Mouse (Mus musculus): ENCODE measurements around the gene Ckmt2.

Ckmt2 gene

GRCm38 (mm10) chr13:91876741-91877349 is at the start of gene Ckmt2:
Ckmt2 (minus strand) TSS chr13:91876885.
- peak; percentile 79 for DNase-seq (ENCODE audit: low spot score)

- DNase-seq (ENCODE audit: low spot score), result no peak
Measured at GRCm38 (mm10) chr13:91921010-91921409, 44.3 kb upstream of the Ckmt2 start.

- no peak for DNase-seq (ENCODE audit: low spot score)
Measured at GRCm38 (mm10) chr13:91918764-91919163, 42.1 kb upstream of the Ckmt2 start.

- no peak for DNase-seq (ENCODE audit: low spot score)
Measured at GRCm38 (mm10) chr13:91917835-91918234, 41.1 kb upstream of the Ckmt2 start.

- no peak for DNase-seq (ENCODE audit: low spot score)
Measured at GRCm38 (mm10) chr13:91916308-91916707, 39.6 kb upstream of the Ckmt2 start.

GRCm38 (mm10) chr13:91915582-91916239 is 39.0 kb upstream of the Ckmt2 start:
- DNase-seq (ENCODE audit: low spot score), result no peak

DNA sequence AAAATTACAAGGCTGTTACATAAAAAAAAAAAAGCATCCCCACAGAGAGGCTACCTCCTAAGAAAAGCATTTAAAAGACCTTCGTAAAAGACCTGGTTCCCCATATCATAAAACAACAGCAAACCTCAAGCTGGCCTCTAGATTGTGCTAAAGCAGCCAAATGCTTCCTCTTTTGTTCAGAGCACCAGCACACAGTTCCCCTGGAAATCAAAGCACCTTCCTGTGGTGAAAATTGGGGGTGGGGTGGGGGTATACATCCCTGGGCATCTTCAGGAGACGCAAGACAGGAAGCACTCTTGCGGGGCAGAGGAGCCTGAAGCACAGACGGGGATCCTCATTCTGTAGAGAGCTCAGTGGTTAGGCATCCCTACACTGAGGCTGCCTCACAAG is 38.5 kb upstream of the Ckmt2 start:
- DNase-seq (ENCODE audit: low spot score), result no peak

DNA sequence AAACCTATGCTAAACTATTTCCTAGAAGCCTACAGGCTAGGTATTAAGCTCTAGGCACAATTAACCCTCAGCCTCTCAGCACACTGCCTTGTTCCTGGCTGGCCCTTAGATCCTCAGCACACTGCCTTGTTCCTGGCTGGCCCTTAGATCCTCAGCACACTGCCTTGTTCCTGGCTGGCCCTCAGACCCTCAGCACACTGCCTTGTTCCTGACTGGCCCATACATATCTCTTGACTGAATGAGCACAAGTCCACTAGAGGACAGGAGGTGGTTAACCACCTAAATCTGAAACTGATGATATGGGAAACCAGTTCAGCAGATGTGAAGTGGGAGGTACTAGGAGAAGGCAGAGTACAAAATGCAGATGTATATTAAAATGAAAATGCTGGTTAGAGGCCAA is 35.0 kb upstream of the Ckmt2 start:
- DNase-seq (ENCODE audit: low spot score), result no peak

DNA sequence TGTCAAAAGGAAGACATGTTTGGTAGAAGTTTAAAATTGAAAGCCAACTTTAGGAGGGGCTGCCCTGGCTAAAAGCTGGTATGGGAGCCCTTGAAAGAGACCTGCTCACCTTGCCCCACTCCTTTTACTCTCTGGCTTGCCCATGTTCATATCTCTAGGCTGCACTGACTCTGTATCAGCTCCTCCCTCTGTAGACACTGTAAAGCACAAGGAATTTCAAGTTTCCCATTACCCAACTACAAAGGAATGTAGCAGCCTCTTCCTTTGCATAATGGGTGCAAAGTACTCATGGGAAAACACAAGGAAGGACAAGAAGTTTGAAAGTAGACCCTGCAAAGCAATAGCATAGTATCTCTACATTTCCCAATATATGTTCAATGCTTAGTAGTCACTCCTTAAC is 34.5 kb upstream of the Ckmt2 start:
- peak; percentile 9 for DNase-seq (ENCODE audit: low spot score)

DNA sequence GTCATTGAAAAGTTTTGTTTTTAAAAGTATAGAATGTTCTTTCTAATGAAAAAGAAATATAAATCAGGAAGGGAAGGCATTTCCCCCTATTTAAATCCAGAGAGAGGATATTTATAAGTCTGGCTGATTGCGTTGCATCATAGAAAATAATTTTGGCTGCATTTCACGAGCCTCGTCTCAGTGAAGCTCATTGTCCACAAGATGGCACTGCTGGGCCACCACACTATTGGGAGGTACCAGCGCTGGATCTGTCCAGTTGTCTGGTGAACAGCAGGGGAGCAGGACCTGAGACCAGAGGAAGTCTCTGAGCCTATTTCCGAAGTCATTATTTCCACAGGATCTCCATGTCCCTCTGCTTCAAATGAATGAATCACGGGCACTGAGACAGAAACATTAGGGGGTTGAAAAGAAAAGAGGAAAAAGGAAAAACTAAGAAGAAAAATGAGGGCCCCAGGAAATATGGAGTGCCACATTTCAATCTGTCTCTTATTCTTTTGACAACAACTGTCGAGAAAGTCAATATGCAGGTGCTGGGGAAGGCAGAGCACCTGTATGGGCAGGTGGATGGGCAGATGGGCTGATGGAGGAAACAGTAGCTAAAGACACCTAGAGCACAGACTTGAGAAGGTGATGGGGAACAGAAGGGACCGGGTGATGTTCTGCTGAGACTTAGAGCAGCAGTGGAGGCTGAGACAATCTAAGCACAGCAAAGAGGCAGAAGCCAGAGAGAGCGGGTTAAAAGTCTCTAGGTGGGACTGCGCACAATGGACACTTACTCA is 31.7 kb upstream of the Ckmt2 start:
- peak; percentile 33 for DNase-seq (ENCODE audit: low spot score)

- no peak for DNase-seq (ENCODE audit: low spot score)
Measured at GRCm38 (mm10) chr13:91906338-91906737, 29.7 kb upstream of the Ckmt2 start.

DNA sequence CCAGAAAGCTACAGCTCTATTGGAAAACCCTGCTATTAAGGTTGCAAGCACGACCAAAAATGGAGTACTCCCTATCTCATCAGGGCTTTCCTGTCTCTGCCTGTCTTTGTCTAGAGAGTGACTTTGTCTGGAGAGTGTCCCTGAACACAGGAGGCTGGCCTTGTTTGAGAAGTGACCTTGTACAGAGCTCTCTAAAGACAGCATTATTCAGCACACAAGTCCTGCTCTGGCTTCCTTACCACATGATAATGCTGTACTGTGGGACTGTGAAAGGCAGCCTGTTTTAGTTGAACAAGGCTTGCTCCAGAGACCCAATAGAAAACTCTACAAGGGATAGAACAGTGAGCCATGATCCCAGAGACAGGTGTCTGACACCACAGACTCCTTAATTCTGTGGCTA is 19.8 kb upstream of the Ckmt2 start:
- DNase-seq (ENCODE audit: low spot score), result no peak

- DNase-seq (ENCODE audit: low spot score), result no peak
Measured at GRCm38 (mm10) chr13:91893132-91893531, 16.4 kb upstream of the Ckmt2 start.

GRCm38 (mm10) chr13:91890031-91890619 is 13.4 kb upstream of the Ckmt2 start:
- no peak for DNase-seq (ENCODE audit: low spot score)

- DNase-seq (ENCODE audit: low spot score), result no peak
Measured at GRCm38 (mm10) chr13:91884714-91885386, 8.2 kb upstream of the Ckmt2 start.

DNA sequence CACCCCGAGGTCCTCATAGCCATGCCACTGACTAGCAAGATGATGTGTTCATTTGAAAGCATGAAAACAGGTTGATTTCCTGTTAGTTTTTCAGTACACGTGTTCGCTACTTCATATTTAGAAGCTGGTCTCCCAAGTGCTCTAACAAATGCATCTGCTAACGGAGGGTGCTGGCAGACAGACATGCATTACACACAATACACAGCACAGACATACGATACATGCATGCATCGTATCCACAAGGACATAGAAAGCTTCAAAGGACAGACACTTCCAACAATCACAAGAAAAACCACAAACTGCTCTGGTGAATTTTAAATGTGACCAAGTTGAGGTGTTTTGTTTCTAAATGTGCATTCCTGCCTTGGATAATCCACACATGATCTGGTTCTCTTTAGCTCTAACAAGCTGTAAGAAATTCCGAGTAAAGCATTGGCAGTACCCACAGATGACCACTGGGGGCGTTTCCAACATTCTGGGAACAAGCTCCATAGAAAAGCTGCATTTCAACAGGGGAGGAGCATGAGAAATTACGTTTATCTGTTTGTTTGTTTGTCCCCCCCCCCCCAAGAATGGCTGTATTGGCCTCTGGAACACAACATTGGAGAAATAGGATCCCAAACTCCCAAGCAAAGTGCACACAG is 5.3 kb upstream of the Ckmt2 start:
- no peak for DNase-seq (ENCODE audit: low spot score)

- DNase-seq (ENCODE audit: low spot score), result no peak
Measured at GRCm38 (mm10) chr13:91880256-91880655, 3.6 kb upstream of the Ckmt2 start.

DNA sequence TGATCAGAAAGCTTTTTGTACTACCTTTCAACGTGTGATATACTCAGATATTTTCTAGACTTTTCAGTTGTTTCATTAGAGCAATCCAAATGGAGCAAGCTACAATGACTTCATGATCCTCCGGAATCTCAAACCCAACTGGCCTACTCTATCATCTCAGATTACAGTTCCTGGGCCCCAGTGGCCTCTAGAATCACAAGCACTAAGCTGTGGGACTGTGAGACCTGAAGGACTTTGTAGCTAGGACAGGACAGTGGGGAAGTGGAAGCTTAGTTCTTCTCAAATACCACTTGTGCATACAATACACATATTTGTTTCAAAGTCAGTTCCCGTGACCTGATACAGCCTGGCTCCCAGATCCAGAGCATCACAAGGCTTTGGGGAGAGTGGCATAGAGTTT is 1.3 kb upstream of the Ckmt2 start:
- no peak for DNase-seq (ENCODE audit: low spot score)

DNA sequence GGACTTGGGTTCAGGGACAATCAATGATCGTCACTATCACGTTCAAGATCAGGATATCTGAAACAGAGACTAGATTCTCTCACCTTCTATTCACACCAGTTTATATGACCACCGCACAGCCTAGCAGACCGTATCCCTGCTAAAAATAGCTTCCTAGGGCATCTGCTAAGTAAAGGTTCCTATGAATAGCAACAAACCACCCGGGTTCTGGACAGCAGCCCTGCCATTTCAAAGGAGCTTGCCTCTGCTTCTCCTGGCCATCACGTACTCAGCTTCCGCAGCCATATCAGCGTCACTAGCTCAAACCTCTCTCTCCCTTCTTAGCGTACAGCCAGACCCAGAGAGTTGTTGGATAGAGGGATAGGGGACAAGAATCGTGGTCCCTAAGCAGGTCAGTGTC is 665 bp upstream of the Ckmt2 start:
- no peak for DNase-seq (ENCODE audit: low spot score)

GRCm38 (mm10) chr13:91875581-91875980 is 1.1 kb downstream of the Ckmt2 start:
- DNase-seq (ENCODE audit: low spot score), result no peak

GRCm38 (mm10) chr13:91874565-91874964 is 2.1 kb downstream of the Ckmt2 start:
- DNase-seq (ENCODE audit: low spot score), result no peak
